Mouse (Mus musculus) embryonic facial prominence, embryonic 15.5 days (tissue): ENCODE results near the gene Hrct1. TPM values are rescaled to one million over a fixed set of nuclear protein-coding genes. Genes with fewer than 3 reads are reported as not detected.

Experiments used
- polyA plus RNA-seq: library from polyadenylated mRNA; unstranded; fragments of >200 nt; fragmentation: Nextera tagmentation; extraction: Ambion mirVana; gene quantifications from 2 replicates; pipeline ENCODE4 v1.2.1, GENCODE M21; 2015

Gene Hrct1
- polyA plus RNA-seq, 1 experiment from 2014 or later, result 0.99 TPM

Other genes with a start within 250 kb of the Hrct1 start
- not detected in 2 replicates for gene Sit1, start 243.5 kb upstream of the Hrct1 start, polyA plus RNA-seq
- gene Ccdc107, start 234.3 kb upstream of the Hrct1 start, polyA plus RNA-seq, result 71.7 and 81.0 TPM in 2 replicates
- 36.8 and 39.8 TPM in 2 replicates for gene Arhgef39, start 227.5 kb upstream of the Hrct1 start, polyA plus RNA-seq
- 2.5 and 4.8 TPM in 2 replicates for gene Car9, start 220.2 kb upstream of the Hrct1 start, polyA plus RNA-seq
- 456 and 604 TPM in 2 replicates for gene Tpm2, start 203.4 kb upstream of the Hrct1 start, polyA plus RNA-seq
- 77.5 and 88.2 TPM in 2 replicates for gene Creb3, start 164.9 kb upstream of the Hrct1 start, polyA plus RNA-seq
- gene Tln1, start 164.5 kb upstream of the Hrct1 start, polyA plus RNA-seq, result 55.8 and 60.9 TPM in 2 replicates
- gene Rgp1, start 148.5 kb upstream of the Hrct1 start, polyA plus RNA-seq, result 28.6 and 32.5 TPM in 2 replicates
- gene Gba2, start 148.3 kb upstream of the Hrct1 start, polyA plus RNA-seq, result 21.3 and 22.3 TPM in 2 replicates
- 1.5 and 1.6 TPM in 2 replicates for gene Msmp, start 142.7 kb upstream of the Hrct1 start, polyA plus RNA-seq
- 19.7 and 20.9 TPM in 2 replicates for gene Npr2, start 95.3 kb upstream of the Hrct1 start, polyA plus RNA-seq
- gene Spag8, start 73.6 kb upstream of the Hrct1 start, polyA plus RNA-seq, result 7.5 and 10.6 TPM in 2 replicates
- gene Hint2, start 70.7 kb upstream of the Hrct1 start, polyA plus RNA-seq, result 88.1 and 91.2 TPM in 2 replicates
- 5.3 and 6.1 TPM in 2 replicates for gene Tmem8b, start 58.2 kb upstream of the Hrct1 start, polyA plus RNA-seq
- gene Fam221b, start 58.0 kb upstream of the Hrct1 start, polyA plus RNA-seq, result 2.9 and 4.3 TPM in 2 replicates
- not detected in 2 replicates for gene Olfr70, start 26.4 kb upstream of the Hrct1 start, polyA plus RNA-seq
- gene Olfr71, start 16.9 kb upstream of the Hrct1 start, polyA plus RNA-seq, result not detected in 2 replicates
- 0.09 and 0.31 TPM in 2 replicates for gene Spaar, start 2.8 kb downstream of the Hrct1 start, polyA plus RNA-seq
- not detected in 2 replicates for gene Olfr159, start 43.8 kb downstream of the Hrct1 start, polyA plus RNA-seq
- 0.13 TPM in 1 of 2 replicates, not detected in the other for gene Olfr156, start 96.7 kb downstream of the Hrct1 start, polyA plus RNA-seq
- gene Olfr157, start 113.0 kb downstream of the Hrct1 start, polyA plus RNA-seq, result 0.04 TPM in 2 replicates
- 0.16 TPM in 1 of 2 replicates, not detected in the other for gene Olfr155, start 124.4 kb downstream of the Hrct1 start, polyA plus RNA-seq
- 33.3 and 33.7 TPM in 2 replicates for gene Reck, start 148.3 kb downstream of the Hrct1 start, polyA plus RNA-seq
- 84.4 and 102 TPM in 2 replicates for gene Glipr2, start 230.2 kb downstream of the Hrct1 start, polyA plus RNA-seq